Mouse (Mus musculus) neural tube, embryonic 11.5 days (tissue): ENCODE measurements around the gene Bnc2. TPM values are rescaled to one million over a fixed set of nuclear protein-coding genes. Genes with fewer than 3 reads are reported as not detected.

ENCODE experiments used
- ATAC-seq: fragments of 200-750 bp; cut with Nextera tagmentation; 2 replicates; pipeline ENCODE4 v1.8.0; 2017; ENCODE audit warnings: moderate number of reproducible peaks, mild to moderate bottlenecking, moderate TSS enrichment, moderate library complexity; ENCODE audit not compliant: insufficient read depth, low FRiP score, low TSS enrichment
- DNase-seq: peaks from one replicate; pipeline ENCODE4 v3.0.0-alpha.2; 2015; ENCODE audit warnings: low spot score
- H3K27ac ChIP-seq: fragments of 300-500 bp; sonication (generic); 2 replicates; pipeline ENCODE4 v1.5.1; 2014; ENCODE audit warnings: low read depth, mild to moderate bottlenecking, low read length
- H3K27me3 ChIP-seq: fragments of 300-500 bp; sonication (generic); 2 replicates; pipeline ENCODE4 v1.6.1; 2014; ENCODE audit warnings: mild to moderate bottlenecking, low read length, mixed read lengths; ENCODE audit not compliant: control insufficient read depth, insufficient read depth
- H3K36me3 ChIP-seq: fragments of 300-500 bp; sonication (generic); 2 replicates; pipeline ENCODE4 v1.6.1; 2014; ENCODE audit warnings: mild to moderate bottlenecking, low read length, moderate library complexity, mixed read lengths; ENCODE audit not compliant: control insufficient read depth, insufficient read depth
- H3K4me1 ChIP-seq: fragments of 300-500 bp; sonication (generic); 2 replicates; pipeline ENCODE4 v1.6.1; 2014; ENCODE audit warnings: low read length, mixed read lengths; ENCODE audit not compliant: control insufficient read depth, insufficient read depth
- H3K4me2 ChIP-seq: fragments of 300-500 bp; sonication (generic); 2 replicates; pipeline ENCODE4 v1.6.1; 2014; ENCODE audit warnings: low read depth, mild to moderate bottlenecking, moderate library complexity
- H3K4me3 ChIP-seq: fragments of 300-500 bp; sonication (generic); 2 replicates; pipeline ENCODE4 v1.5.1; 2014; ENCODE audit warnings: low read depth, low read length
- H3K9ac ChIP-seq: fragments of 300-500 bp; sonication (generic); 2 replicates; pipeline ENCODE4 v1.6.1; 2014; ENCODE audit warnings: mild to moderate bottlenecking, low read length
- H3K9me3 ChIP-seq: fragments of 300-500 bp; sonication (generic); 2 replicates; pipeline ENCODE4 v1.6.1; 2016; ENCODE audit warnings: low read length; ENCODE audit not compliant: control insufficient read depth
- whole genome bisulfite sequencing: fragments of 180-500 bp; shearing (Covaris S2); extraction: QIAGEN DNeasy Blood & Tissue Kit; methylation state at CpG from one replicate; pipeline ENCODE4 v1.1.7; 2014; 5-methylcytosine and 5-hydroxymethylcytosine counted together
- polyA plus RNA-seq: library from polyadenylated mRNA; unstranded; fragments of >200 nt; fragmentation: Nextera tagmentation; extraction: Ambion mirVana; gene quantifications from 2 replicates; pipeline ENCODE4 v1.2.1, GENCODE M21; 2014

Gene Bnc2
- polyA plus RNA-seq, 1 experiment from 2014 or later = 12.8 TPM

DNA sequence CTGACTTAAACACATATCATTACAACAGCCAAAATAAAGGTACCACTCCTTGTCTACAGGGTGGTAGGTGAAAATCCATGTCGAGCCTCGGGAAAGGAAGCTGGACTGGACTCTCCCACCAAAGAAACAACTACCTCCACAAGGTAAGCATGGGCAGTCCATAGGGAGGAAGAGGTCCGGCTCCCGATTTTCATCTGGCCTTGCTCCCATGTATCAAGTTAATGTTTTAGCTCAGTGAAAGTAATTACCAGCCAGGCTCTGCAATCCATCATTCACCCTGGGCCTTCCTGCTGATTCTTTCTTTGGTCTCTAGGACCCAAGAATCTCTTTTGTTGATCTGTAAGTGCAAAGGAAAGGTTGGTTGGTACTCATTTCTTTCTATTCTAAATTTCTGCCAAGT is 65.2 kb downstream of the Bnc2 start:
- Histone ChIP-seq H3K9me3 (no peaks in the 10 kb centered on the region), H3K4me2 (no peak overlapping the region), H3K36me3 (no peaks in the 10 kb centered on the region), H3K27ac (no peak overlapping the region), H3K4me1 (no peaks in the 10 kb centered on the region), H3K9ac (no peak overlapping the region), H3K27me3 (no peaks in the 10 kb centered on the region), H3K4me3 (no peak overlapping the region)
- WGBS = 67% methylated on average over 4 of the region's 4 CpGs
- DNase-seq (no peak), ATAC-seq (no peak)

DNA sequence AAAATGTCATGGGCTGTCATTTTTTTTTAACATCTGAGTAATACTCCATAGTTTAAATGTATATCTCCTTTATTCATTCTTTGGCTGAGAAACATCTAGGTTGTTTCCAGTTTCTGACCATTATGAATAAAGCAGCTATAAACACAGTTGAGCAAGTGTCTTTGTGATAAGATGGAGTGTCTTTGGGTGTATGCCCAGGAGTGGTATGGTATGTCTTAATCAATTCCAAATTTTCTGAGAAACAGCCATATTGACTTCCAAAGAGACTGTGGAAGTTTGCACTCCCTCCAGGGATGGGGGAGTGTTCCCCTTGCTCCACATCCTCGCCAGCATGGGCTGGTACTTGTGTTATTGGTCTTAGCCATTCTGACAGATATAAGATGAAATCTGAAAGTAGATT is 70.6 kb downstream of the Bnc2 start:
- Histone ChIP-seq H3K9me3 (no peaks in the 10 kb centered on the region), H3K36me3 (no peaks in the 10 kb centered on the region), H3K9ac (no peak overlapping the region), H3K4me3 (no peak overlapping the region), H3K27ac (no peak overlapping the region), H3K27me3 (no peaks in the 10 kb centered on the region), H3K4me1 (no peaks in the 10 kb centered on the region), H3K4me2 (no peak overlapping the region)
- no peak for DNase-seq
- no peak for ATAC-seq
- 91% methylated on average over 1 of the region's 1 CpGs for WGBS

DNA sequence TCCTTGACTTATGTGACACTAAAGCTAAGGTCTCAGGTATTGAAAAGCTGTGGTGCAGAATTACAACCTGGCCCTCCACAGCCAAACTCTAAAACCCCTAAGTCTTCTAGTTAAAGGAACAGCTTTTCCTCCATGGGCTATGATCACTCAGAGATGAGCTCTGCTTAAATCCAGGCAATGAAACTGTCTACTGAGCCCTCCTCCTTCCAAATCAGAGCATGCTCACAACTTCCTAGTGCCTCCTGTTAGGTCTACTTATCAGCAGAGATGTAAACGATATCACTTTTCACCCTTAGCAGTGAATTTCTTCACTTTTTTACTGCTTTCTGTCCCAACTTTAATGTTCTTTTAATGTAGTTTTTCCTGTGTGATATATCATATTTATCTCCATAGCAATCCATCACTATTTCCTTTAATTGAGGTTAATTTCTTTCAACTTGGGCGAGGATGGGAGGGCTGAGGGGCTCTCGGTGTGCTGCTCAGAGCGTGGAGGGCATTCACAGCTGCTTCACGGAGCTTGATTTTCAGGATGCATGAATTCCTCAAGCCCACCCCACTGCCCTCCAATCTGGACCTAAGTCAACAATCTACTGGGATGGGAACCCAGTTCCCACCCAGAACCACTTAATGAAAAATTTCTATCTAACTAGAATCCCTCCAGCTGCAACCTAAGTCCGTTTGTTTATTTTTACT is 94.7 kb downstream of the Bnc2 start:
- Histone ChIP-seq H3K9me3 (no peaks in the 10 kb centered on the region), H3K36me3 (no peaks in the 10 kb centered on the region), H3K4me3 (no peak overlapping the region), H3K4me2 (no peak overlapping the region), H3K4me1 (no peaks in the 10 kb centered on the region), H3K27ac (no peak overlapping the region), H3K9ac (no peak overlapping the region), H3K27me3 (no peaks in the 10 kb centered on the region)
- WGBS = 69% methylated on average over 6 of the region's 6 CpGs
- ATAC-seq (no peak), DNase-seq (no peak)

DNA sequence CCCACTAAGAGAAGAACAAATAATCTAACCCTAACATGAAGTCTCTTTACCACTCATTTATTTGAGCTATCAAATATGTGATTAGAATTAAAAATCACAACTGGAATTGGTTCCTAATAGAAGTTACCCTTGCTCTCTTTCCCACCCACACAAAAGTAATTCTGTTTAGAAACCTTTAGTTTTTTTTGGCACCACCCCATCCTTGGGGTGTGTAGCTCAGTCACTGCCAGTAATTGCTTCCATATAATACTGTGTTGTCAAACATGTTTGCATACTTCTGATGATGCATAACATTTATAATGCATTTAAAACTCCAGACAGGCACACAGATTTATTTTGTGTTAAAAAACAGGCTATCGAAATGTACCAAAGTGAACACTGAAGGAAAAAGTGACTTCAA is 96.8 kb downstream of the Bnc2 start:
- Histone ChIP-seq H3K27ac (no peak overlapping the region), H3K27me3 (no peaks in the 10 kb centered on the region), H3K36me3 (no peaks in the 10 kb centered on the region), H3K4me2 (no peak overlapping the region), H3K9ac (no peak overlapping the region), H3K4me3 (no peak overlapping the region), H3K9me3 (no peaks in the 10 kb centered on the region), H3K4me1 (no peaks in the 10 kb centered on the region)
- 94% methylated on average over 1 of the region's 1 CpGs for WGBS
- DNase-seq = no peak
- no peak for ATAC-seq

DNA sequence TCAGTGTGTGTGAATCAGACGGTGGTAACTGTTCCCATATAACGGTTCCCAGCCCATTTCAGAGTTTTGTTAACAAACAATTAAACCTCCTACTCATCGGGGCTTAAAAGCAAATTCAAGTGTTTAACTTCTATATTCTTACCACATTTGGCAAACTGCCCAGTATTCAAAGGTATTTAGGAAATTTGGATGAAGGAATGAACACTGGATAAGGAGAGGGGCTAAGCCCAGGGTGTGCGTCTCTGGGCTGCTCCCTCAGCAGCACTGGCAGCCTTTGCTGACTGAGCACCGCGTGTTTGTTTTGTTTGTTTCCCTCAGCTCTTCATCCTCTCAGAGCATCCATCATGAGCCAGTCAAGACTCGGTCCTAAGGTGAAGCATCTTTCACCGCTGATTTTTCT is 109.0 kb downstream of the Bnc2 start:
- no peaks in the 10 kb centered on the region for H3K4me1 ChIP-seq
- H3K9me3 ChIP-seq = no peaks in the 10 kb centered on the region
- no peak overlapping the region for H3K27ac ChIP-seq
- DNase-seq (no peak), ATAC-seq (no peak)
- H3K27me3 ChIP-seq = no peaks in the 10 kb centered on the region
- no peaks in the 10 kb centered on the region for H3K36me3 ChIP-seq
- H3K4me2 ChIP-seq = no peak overlapping the region
- no peak overlapping the region for H3K4me3 ChIP-seq
- no peak overlapping the region for H3K9ac ChIP-seq
- 63% methylated on average over 8 of the region's 8 CpGs for WGBS

DNA sequence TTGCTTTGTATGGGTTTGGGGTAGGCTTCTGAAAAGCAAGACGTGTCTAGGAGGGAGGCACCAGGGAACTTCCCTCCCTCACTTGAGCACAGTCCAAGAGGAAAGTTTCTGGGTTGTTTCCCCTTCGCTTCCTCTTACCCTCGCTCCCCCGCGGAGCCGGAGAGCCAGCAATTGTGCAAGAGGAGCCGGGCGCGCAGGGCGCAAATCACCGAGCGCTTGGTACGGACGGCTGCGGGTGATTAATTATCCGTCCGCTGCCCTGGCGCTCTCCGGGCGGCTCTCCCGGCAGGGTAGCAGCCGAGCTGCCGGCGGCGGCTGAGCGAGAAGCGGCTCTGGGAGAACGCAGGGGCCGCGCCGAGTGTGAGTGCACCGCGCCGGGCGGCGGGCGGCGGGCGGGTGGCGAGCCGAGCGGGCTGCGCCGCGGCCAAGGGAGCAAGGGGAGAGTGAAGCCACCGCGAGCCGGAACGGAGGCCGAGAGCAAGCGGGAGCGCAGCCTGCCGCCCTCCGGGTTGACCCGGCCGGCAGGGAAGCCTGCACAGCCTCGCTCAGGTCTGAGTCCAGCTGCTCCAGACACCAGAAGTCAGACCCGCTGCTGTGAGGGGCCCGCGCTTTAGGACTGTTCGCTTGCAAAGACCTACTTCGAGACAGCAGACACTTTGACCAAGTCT is 129.7 kb downstream of the Bnc2 start:
- Histone ChIP-seq H3K9me3 (no peaks in the 10 kb centered on the region), H3K4me3 (peak overlapping the region; percentile 58), H3K27ac (peak overlapping the region; percentile 86), H3K4me1 (no peaks in the 10 kb centered on the region), H3K4me2 (peak overlapping the region; percentile 74), H3K9ac (peak overlapping the region; percentile 81), H3K36me3 (no peaks in the 10 kb centered on the region), H3K27me3 (no peaks in the 10 kb centered on the region)
- 0% methylated on average over 61 of the region's 62 CpGs for WGBS
- DNase-seq (peak; percentile 87), ATAC-seq (peak; percentile 85)

DNA sequence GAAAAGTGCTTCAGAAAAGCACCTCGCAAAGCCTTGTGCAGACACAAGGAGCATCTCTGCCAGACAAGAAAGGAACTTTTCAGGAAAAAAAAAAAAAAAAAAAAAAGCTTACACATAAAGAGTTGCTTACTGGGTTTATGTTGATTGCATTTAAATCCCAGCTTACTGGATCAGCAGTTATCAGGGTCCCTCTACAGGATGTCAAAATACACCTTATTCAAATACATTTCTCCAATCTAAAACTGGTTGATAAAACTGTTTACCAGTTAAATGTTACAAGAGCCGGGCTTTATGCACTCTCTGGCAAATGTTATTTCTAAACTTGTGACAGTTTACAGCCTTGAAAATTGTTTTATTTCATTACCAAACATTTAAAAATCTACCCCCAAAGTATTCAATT is 130.4 kb downstream of the Bnc2 start:
- Histone ChIP-seq H3K27ac (no peak overlapping the region), H3K4me3 (no peak overlapping the region), H3K36me3 (no peaks in the 10 kb centered on the region), H3K9me3 (no peaks in the 10 kb centered on the region), H3K27me3 (no peaks in the 10 kb centered on the region), H3K4me2 (peak overlapping the region; percentile 74), H3K9ac (no peak overlapping the region), H3K4me1 (no peaks in the 10 kb centered on the region)
- DNase-seq = no peak
- ATAC-seq = no peak
- WGBS = 39% methylated on average over 2 of the region's 2 CpGs

DNA sequence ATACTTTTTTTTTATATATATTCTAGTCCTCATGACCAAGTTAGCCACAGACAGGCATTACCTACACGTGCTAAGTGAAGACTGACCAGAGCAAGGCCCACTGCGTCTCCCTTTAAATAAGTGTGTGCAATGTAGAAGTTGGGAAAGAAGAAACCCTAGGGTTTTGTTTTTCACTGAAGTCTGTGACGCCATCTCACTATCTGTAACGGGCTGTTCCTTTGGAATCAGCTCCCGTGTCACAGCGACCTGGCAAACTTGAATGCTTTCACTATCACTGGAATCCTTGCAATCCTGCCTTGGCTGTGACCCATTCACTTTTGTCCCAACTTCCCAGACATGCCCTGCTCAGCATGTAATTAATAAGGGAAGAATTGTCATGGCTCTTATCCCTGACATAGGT is 134.5 kb downstream of the Bnc2 start:
- DNase-seq = no peak
- no peak for ATAC-seq
- no peak overlapping the region for H3K4me3 ChIP-seq
- 88% methylated on average over 6 of the region's 6 CpGs for WGBS
- H3K4me1 ChIP-seq = no peaks in the 10 kb centered on the region
- no peak overlapping the region for H3K4me2 ChIP-seq
- H3K9ac ChIP-seq = no peak overlapping the region
- H3K27ac ChIP-seq = no peak overlapping the region
- H3K9me3 ChIP-seq = no peaks in the 10 kb centered on the region
- no peaks in the 10 kb centered on the region for H3K27me3 ChIP-seq
- no peaks in the 10 kb centered on the region for H3K36me3 ChIP-seq

DNA sequence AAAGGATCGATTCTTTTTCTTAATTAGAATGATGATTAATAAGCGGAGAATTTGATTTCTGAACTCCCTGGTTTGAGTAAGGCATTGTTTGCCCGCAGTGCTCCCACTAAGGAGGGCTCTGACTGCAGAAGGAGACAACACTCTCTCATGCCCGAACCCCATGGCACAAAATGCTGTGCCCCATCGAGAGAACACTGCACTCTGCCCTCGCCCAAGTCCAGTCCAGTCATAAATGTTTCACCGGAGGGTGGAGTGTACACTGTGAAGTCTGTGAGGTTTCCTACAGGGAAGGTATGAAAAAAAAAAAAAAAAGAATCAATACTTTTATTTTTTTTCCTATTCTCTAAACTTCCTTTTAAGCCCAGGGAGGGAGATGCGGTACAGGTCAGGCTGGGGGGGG is 135.7 kb downstream of the Bnc2 start:
- Histone ChIP-seq H3K4me2 (no peak overlapping the region), H3K27me3 (no peaks in the 10 kb centered on the region), H3K27ac (no peak overlapping the region), H3K9me3 (no peaks in the 10 kb centered on the region), H3K4me1 (no peaks in the 10 kb centered on the region), H3K9ac (no peak overlapping the region), H3K4me3 (no peak overlapping the region), H3K36me3 (no peaks in the 10 kb centered on the region)
- DNase-seq (no peak), ATAC-seq (no peak)
- 80% methylated on average over 8 of the region's 8 CpGs for WGBS
